Comparison of ENCODE assay signal across 21 mouse cellular contexts in the genomic region with DNA sequence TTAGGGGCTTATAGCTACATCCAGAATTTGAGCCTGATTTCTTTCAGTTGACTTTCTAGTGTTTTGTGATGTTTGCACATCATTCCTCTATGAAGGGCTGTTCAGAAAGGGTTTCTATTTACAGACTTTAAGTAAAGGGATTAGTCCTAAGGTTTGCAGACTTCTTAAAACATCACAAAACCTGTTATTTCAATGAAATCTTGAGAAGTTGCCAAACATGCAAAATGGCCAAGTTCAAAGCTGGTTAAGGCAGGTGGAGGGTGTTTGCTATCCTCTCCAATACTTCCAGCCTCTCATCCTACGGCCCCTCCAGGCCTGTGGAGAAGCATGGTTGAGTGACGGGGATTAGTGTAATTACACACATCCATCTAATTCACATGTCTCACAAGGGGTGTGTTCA.
DNase-seq lines count a peak whose midpoint lies in the region; ATAC-seq and TF ChIP-seq lines count a peak whose summit lies in the region.
"Had no signal": no experiment of that assay in that cellular context is flagged by ENCODE, and none has a peak within 500 bp of the region (broad histone marks: within the 10 kb centered on the region; RNA-seq: fewer than 3 reads in every experiment).

No protein-coding gene starts in this region.

- TF ChIP-seq CTCF in lung, embryonic 14.5 days (IDR thresholded peaks at IDR 0.05; ENCODE audit: low read depth): no peak
- TF ChIP-seq CTCF in stomach, postnatal 0 days (IDR thresholded peaks at IDR 0.05; ENCODE audit: low read depth): no peak

- H3K4me1 ChIP-seq in lung, embryonic 14.5 days (ENCODE audit: insufficient read depth): 0 out of 2 replicates have a peak, but pooled peaks cover 4% of the 10 kb centered on the region
- H3K4me1 ChIP-seq in lung, embryonic 16.5 days (replicated peaks; ENCODE audit: control insufficient read depth, insufficient read depth, low read length): peaks cover 9% of the 10 kb centered on the region
- 0 out of 2 replicates have a peak, but pooled peaks cover 5% of the 10 kb centered on the region for H3K4me1 ChIP-seq in stomach, embryonic 14.5 days (ENCODE audit: control insufficient read depth, insufficient read depth, low read length)
- H3K4me1 ChIP-seq in stomach, postnatal 0 days (replicated peaks; ENCODE audit: control insufficient read depth, insufficient read depth): no peaks in the 10 kb centered on the region; the same call in 1 of the 2 replicates
- H3K4me1 ChIP-seq: forebrain, embryonic 13.5 days; forebrain, embryonic 15.5 days had no signal

- H3K9me3 ChIP-seq in lung, embryonic 14.5 days (ENCODE audit: low read depth, low read length): no peaks in the 10 kb centered on the region
- no peaks in the 10 kb centered on the region for H3K9me3 ChIP-seq in lung, embryonic 16.5 days (ENCODE audit: control insufficient read depth, low read length)
- no peaks in the 10 kb centered on the region for H3K9me3 ChIP-seq in stomach, embryonic 14.5 days (ENCODE audit: control insufficient read depth, low read depth, low read length)
- no peaks in the 10 kb centered on the region for H3K9me3 ChIP-seq in stomach, postnatal 0 days (ENCODE audit: control insufficient read depth, low read length)
- H3K9me3 ChIP-seq: embryonic facial prominence, embryonic 13.5 days; forebrain, embryonic 13.5 days; forebrain, embryonic 15.5 days had no signal

- H3K27ac ChIP-seq in lung, embryonic 14.5 days (ENCODE audit: low read depth): no peak overlapping the region
- H3K27ac ChIP-seq in lung, embryonic 16.5 days (ENCODE audit: low read length): no peak overlapping the region
- H3K27ac ChIP-seq in stomach, embryonic 14.5 days (ENCODE audit: low read length): no peak overlapping the region
- H3K27ac ChIP-seq in stomach, postnatal 0 days (replicated peaks): no peak overlapping the region
- H3K27ac ChIP-seq: embryonic facial prominence, embryonic 13.5 days; forebrain, embryonic 13.5 days; forebrain, embryonic 15.5 days had no signal

- no peak overlapping the region for H3K9ac ChIP-seq in lung, embryonic 14.5 days
- H3K9ac ChIP-seq in lung, embryonic 16.5 days (ENCODE audit: low read length): no peak overlapping the region
- no peak overlapping the region for H3K9ac ChIP-seq in stomach, embryonic 14.5 days (replicated peaks; ENCODE audit: low read depth, low read length)
- no peak overlapping the region for H3K9ac ChIP-seq in stomach, postnatal 0 days (ENCODE audit: low read length)
- H3K9ac ChIP-seq: embryonic facial prominence, embryonic 13.5 days; forebrain, embryonic 13.5 days; forebrain, embryonic 15.5 days; forebrain, postnatal 0 days had no signal

- DNase-seq in lung, embryonic 14.5 days: peak; percentile 71
- DNase-seq in lung, postnatal 25 days (ENCODE audit: low spot score): no peak
- no peak for DNase-seq in lung, postnatal 10 days
- no peak for DNase-seq in stomach, postnatal 0 days (ENCODE audit: low spot score)
- no peak for DNase-seq in embryo, embryonic 9.5 days (ENCODE audit: extremely low spot score)
- DNase-seq: adrenal gland, adult 2 months; adrenal gland, postnatal 10 days; adrenal gland, postnatal 25 days; cerebellum, adult 11 months; cerebellum, adult 18-20 months; cerebellum, adult 8-10 months; cerebellum, adult 9-11 months; cerebellum, postnatal 14 days; cerebellum, postnatal 36 days; embryo, embryonic 11 days; forebrain, postnatal 0 days had no signal

- WGBS in lung, embryonic 14.5 days: 64% methylated on average over 2 of the region's 2 CpGs
- 44% methylated on average over 2 of the region's 2 CpGs for WGBS in lung, embryonic 16.5 days
- 52% methylated on average over 2 of the region's 2 CpGs for WGBS in stomach, embryonic 14.5 days
- 46% methylated on average over 2 of the region's 2 CpGs for WGBS in stomach, postnatal 0 days

- no peak overlapping the region for H3K4me2 ChIP-seq in lung, embryonic 14.5 days
- peak overlapping the region; percentile 11; the same call in 1 of the 2 replicates for H3K4me2 ChIP-seq in lung, embryonic 16.5 days (ENCODE audit: low read depth, low read length)
- H3K4me2 ChIP-seq in stomach, embryonic 14.5 days (replicated peaks; ENCODE audit: low read depth, low read length): no peak overlapping the region
- no peak overlapping the region for H3K4me2 ChIP-seq in stomach, postnatal 0 days (replicated peaks; ENCODE audit: low read depth)
- H3K4me2 ChIP-seq: embryonic facial prominence, embryonic 13.5 days; forebrain, embryonic 13.5 days; forebrain, embryonic 15.5 days had no signal

- H3K27me3 ChIP-seq in lung, embryonic 14.5 days (ENCODE audit: insufficient read depth, low read length): no peaks in the 10 kb centered on the region
- no peaks in the 10 kb centered on the region for H3K27me3 ChIP-seq in lung, embryonic 16.5 days (ENCODE audit: control insufficient read depth, insufficient read depth, low read depth, low read length)
- H3K27me3 ChIP-seq in stomach, embryonic 14.5 days (ENCODE audit: control insufficient read depth, insufficient read depth, low read length): no peaks in the 10 kb centered on the region
- no peaks in the 10 kb centered on the region for H3K27me3 ChIP-seq in stomach, postnatal 0 days (ENCODE audit: control insufficient read depth, insufficient read depth, low read length)
- H3K27me3 ChIP-seq: embryonic facial prominence, embryonic 13.5 days; forebrain, embryonic 13.5 days; forebrain, embryonic 15.5 days had no signal

- H3K4me3 ChIP-seq in lung, embryonic 14.5 days (ENCODE audit: low read depth, low read length): no peak overlapping the region
- H3K4me3 ChIP-seq in lung, embryonic 16.5 days (ENCODE audit: low read length): no peak overlapping the region
- no peak overlapping the region for H3K4me3 ChIP-seq in stomach, embryonic 14.5 days (ENCODE audit: low read depth, low read length)
- H3K4me3 ChIP-seq in stomach, postnatal 0 days (ENCODE audit: low read depth, low read length): no peak overlapping the region
- H3K4me3 ChIP-seq: embryonic facial prominence, embryonic 13.5 days; forebrain, embryonic 13.5 days; forebrain, embryonic 15.5 days had no signal

- no peaks in the 10 kb centered on the region for H3K36me3 ChIP-seq in lung, embryonic 14.5 days (ENCODE audit: insufficient read depth)
- no peaks in the 10 kb centered on the region for H3K36me3 ChIP-seq in lung, embryonic 16.5 days (ENCODE audit: control insufficient read depth, insufficient read depth, low read length)
- H3K36me3 ChIP-seq in stomach, embryonic 14.5 days (ENCODE audit: control insufficient read depth, insufficient read depth, low read length): no peaks in the 10 kb centered on the region
- H3K36me3 ChIP-seq in stomach, postnatal 0 days (ENCODE audit: control insufficient read depth, insufficient read depth, low read length): no peaks in the 10 kb centered on the region
- H3K36me3 ChIP-seq: embryonic facial prominence, embryonic 13.5 days; forebrain, embryonic 15.5 days had no signal

- ATAC-seq in lung, embryonic 14.5 days (ENCODE audit: insufficient read depth): peak; percentile 80
- ATAC-seq in lung, embryonic 16.5 days (ENCODE audit: low read depth): peak; percentile 75
- ATAC-seq in stomach, embryonic 14.5 days (ENCODE audit: insufficient number of reproducible peaks, insufficient read depth, low FRiP score, low read depth): peak; percentile 46; the same call in 1 of the 2 replicates
- ATAC-seq in stomach, postnatal 0 days (ENCODE audit: low FRiP score, low TSS enrichment): no peak
- ATAC-seq: forebrain, embryonic 13.5 days; forebrain, embryonic 15.5 days; forebrain, postnatal 0 days had no signal

- TF ChIP-seq EP300 in stomach, postnatal 0 days (optimal IDR thresholded peaks at IDR 0.05): no peak
